Mouse (Mus musculus) liver, embryonic 15.5 days (tissue): ENCODE results near the gene Fgr. TPM values are rescaled to one million over a fixed set of nuclear protein-coding genes. Genes with fewer than 3 reads are reported as not detected.
A peak's percentile ranks its signal among the peaks of the same experiment; 100 is the strongest.

Source experiments
- ATAC-seq: fragments of 200-750 bp; cut with Nextera tagmentation; 2 replicates; pipeline ENCODE4 v1.8.0; 2017; ENCODE audit warnings: moderate number of reproducible peaks, mild to moderate bottlenecking, moderate library complexity; ENCODE audit not compliant: insufficient read depth
- H3K27ac ChIP-seq: fragments of 300-500 bp; sonication (generic); replicated peaks from 2 replicates; pipeline ENCODE4 v1.5.1; 2015; ENCODE audit warnings: mild to moderate bottlenecking, inconsistent platforms
- H3K27me3 ChIP-seq: fragments of 300-500 bp; sonication (generic); 2 replicates; pipeline ENCODE4 v1.6.1; 2015; ENCODE audit warnings: mild to moderate bottlenecking, inconsistent platforms
- H3K36me3 ChIP-seq: fragments of 300-500 bp; sonication (generic); replicated peaks from 2 replicates; pipeline ENCODE4 v1.6.1; 2015; ENCODE audit warnings: moderate library complexity, mild to moderate bottlenecking, inconsistent platforms
- H3K4me1 ChIP-seq: fragments of 300-500 bp; sonication (generic); replicated peaks from 2 replicates; pipeline ENCODE4 v1.6.1; 2015; ENCODE audit warnings: inconsistent platforms
- H3K4me2 ChIP-seq: fragments of 300-500 bp; sonication (generic); 2 replicates; pipeline ENCODE4 v1.6.1; 2015; ENCODE audit warnings: moderate library complexity, mild to moderate bottlenecking, inconsistent platforms
- H3K4me3 ChIP-seq: fragments of 300-500 bp; sonication (generic); replicated peaks from 2 replicates; pipeline ENCODE4 v1.5.1; 2015; ENCODE audit warnings: mild to moderate bottlenecking, inconsistent platforms
- H3K9ac ChIP-seq: fragments of 300-500 bp; sonication (generic); 2 replicates; pipeline ENCODE4 v1.6.1; 2015; ENCODE audit warnings: moderate library complexity, mild to moderate bottlenecking, inconsistent platforms
- H3K9me3 ChIP-seq: fragments of 300-500 bp; sonication (generic); replicated peaks from 2 replicates; pipeline ENCODE4 v1.6.1; 2016; ENCODE audit warnings: inconsistent platforms
- WGBS: fragments of 180-500 bp; shearing (Covaris S2); methylation state at CpG from one replicate; pipeline ENCODE4 v1.1.7; 2015; ENCODE audit warnings: mixed read lengths; ENCODE audit not compliant: insufficient replicate concordance; 5-methylcytosine and 5-hydroxymethylcytosine counted together
- polyA plus RNA-seq: library from polyadenylated mRNA; unstranded; fragments of >200 nt; fragmentation: Nextera tagmentation; extraction: Ambion mirVana; gene quantifications from 2 replicates; pipeline ENCODE4 v1.2.1, GENCODE M21; 2015

Fgr gene
- polyA plus RNA-seq, 1 experiment from 2014 or later: 2.8 TPM

- no peak for ATAC-seq
- H3K9me3 ChIP-seq: no peaks in the 10 kb centered on the region
- H3K4me1 ChIP-seq: peaks cover 30% of the 10 kb centered on the region
- no peak overlapping the region for H3K4me2 ChIP-seq
- WGBS: 65% methylated on average over 6 of the region's 6 CpGs
- H3K27ac ChIP-seq: no peak overlapping the region
- H3K9ac ChIP-seq: no peak overlapping the region
- H3K27me3 ChIP-seq: no peaks in the 10 kb centered on the region
- no peak overlapping the region for H3K4me3 ChIP-seq
- H3K36me3 ChIP-seq: no peaks in the 10 kb centered on the region
These were observed 55.0 kb downstream of the Fgr start for GRCm38 (mm10) chr4:133028875-133029274.

GRCm38 (mm10) chr4:133032410-133033095 lies 58.7 kb downstream of the Fgr start:
- ATAC-seq: no peak
- H3K36me3 ChIP-seq: no peaks in the 10 kb centered on the region
- H3K4me3 ChIP-seq: no peak overlapping the region
- WGBS: 67% methylated on average over 8 of the region's 8 CpGs
- no peak overlapping the region for H3K4me2 ChIP-seq
- H3K27ac ChIP-seq: no peak overlapping the region
- H3K9ac ChIP-seq: no peak overlapping the region
- peaks cover 33% of the 10 kb centered on the region for H3K27me3 ChIP-seq
- no peaks in the 10 kb centered on the region for H3K9me3 ChIP-seq
- peaks cover 23% of the 10 kb centered on the region for H3K4me1 ChIP-seq

DNA sequence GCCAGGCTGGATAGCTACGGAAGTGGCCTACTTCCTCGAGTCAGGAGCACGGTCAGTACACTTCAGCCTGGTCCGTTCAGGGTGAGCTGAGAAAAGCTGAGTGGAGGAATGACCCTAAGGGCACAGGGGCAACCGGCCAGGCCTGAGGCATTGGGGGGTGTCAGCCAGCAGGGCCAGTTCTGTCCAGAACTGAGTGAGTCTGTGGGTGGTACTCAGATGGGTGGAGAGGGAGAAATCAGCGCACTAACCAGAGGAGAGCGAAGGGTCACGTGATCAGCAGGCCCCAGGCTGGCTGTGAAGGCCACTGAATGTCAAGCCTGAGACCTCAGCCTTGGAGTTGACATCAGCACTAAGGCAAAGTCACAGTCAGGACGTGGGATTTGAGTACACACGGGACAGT lies 60.6 kb downstream of the Fgr start:
- ATAC-seq: no peak
- no peak overlapping the region for H3K27ac ChIP-seq
- H3K4me3 ChIP-seq: no peak overlapping the region
- H3K9ac ChIP-seq: no peak overlapping the region
- H3K4me1 ChIP-seq: peaks cover 24% of the 10 kb centered on the region
- H3K4me2 ChIP-seq: no peak overlapping the region
- no peaks in the 10 kb centered on the region for H3K9me3 ChIP-seq
- H3K36me3 ChIP-seq: no peaks in the 10 kb centered on the region
- peaks cover 52% of the 10 kb centered on the region for H3K27me3 ChIP-seq
- 70% methylated on average over 10 of the region's 10 CpGs for WGBS

DNA sequence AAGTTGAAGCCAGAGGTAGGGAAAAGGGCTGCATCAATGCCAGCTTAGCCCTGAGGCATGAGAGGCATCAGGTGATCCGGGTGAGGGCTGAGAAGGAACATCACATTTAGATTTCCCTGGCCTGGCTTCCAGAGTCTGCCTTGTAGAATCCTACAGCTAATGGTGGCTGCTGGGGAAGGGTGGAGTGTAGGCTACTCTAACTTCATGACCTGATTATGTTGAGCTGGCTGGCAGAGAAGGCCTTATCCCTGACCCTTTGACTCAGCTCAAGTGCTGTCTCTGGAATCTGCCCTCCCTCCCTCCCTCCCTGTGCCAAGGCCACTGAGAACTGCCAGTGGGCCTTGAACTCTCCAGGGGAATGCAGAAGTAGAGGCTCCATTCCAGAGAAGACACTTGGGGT lies 61.6 kb downstream of the Fgr start:
- Histone ChIP-seq H3K36me3 (no peaks in the 10 kb centered on the region), H3K27ac (no peak overlapping the region), H3K27me3 (peaks cover 62% of the 10 kb centered on the region), H3K4me1 (peaks cover 25% of the 10 kb centered on the region), H3K9ac (no peak overlapping the region), H3K4me3 (no peak overlapping the region), H3K4me2 (no peak overlapping the region), H3K9me3 (no peaks in the 10 kb centered on the region)
- ATAC-seq: no peak
- WGBS: 67% methylated on average over 1 of the region's 1 CpGs

DNA sequence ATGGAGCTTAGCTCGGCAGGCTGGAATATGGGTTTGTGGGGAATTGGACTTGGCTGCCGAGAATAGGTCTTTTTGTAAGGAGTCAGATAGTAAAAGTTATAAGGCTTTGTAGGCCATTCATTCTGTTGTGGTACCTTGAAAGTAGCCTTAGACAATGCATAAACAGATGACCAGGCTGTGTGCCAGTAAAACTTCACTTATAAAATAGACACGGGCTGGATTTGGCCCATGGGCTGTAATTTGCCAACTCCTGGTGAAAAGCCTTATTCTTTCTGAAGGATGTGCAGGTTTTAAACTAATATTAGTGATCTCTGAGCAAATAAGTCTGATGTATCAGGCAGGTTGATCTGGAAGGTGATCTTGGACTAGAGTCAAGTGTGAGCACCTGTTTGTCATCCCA lies 62.1 kb downstream of the Fgr start:
- no peak overlapping the region for H3K27ac ChIP-seq
- no peaks in the 10 kb centered on the region for H3K9me3 ChIP-seq
- no peak overlapping the region for H3K4me2 ChIP-seq
- no peaks in the 10 kb centered on the region for H3K36me3 ChIP-seq
- peaks cover 67% of the 10 kb centered on the region for H3K27me3 ChIP-seq
- no peak overlapping the region for H3K4me3 ChIP-seq
- no peak for ATAC-seq
- WGBS: 64% methylated on average over 3 of the region's 3 CpGs
- peaks cover 27% of the 10 kb centered on the region for H3K4me1 ChIP-seq
- no peak overlapping the region for H3K9ac ChIP-seq

DNA sequence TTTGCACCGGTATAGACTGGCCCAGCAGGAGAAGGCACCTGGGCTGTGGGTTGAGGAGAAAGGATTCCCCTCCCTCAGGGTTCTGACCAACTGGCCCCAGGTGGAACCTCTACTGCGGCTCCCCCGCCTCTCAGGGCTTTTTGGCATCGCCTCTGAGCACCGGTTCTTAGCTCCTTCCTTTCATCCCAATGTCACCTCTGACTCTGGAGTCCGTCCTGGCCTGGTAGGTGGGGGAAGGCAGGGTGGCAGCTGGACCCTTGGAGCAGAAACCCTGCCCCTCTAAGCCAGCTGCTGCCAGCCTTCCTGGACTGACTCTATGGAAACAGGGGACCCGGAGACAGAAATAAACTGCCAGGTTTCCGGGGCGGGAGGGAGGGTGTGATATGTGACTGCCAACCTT lies 63.4 kb downstream of the Fgr start:
- no peak for ATAC-seq
- Histone ChIP-seq H3K9me3 (no peaks in the 10 kb centered on the region), H3K4me2 (no peak overlapping the region), H3K9ac (no peak overlapping the region), H3K27ac (no peak overlapping the region), H3K27me3 (peaks cover 80% of the 10 kb centered on the region), H3K4me1 (peaks cover 40% of the 10 kb centered on the region), H3K4me3 (no peak overlapping the region), H3K36me3 (no peaks in the 10 kb centered on the region)
- 60% methylated on average over 9 of the region's 9 CpGs for WGBS

- no peak overlapping the region for H3K9ac ChIP-seq
- no peaks in the 10 kb centered on the region for H3K36me3 ChIP-seq
- peaks cover 84% of the 10 kb centered on the region for H3K27me3 ChIP-seq
- ATAC-seq: no peak
- H3K27ac ChIP-seq: no peak overlapping the region
- no peaks in the 10 kb centered on the region for H3K9me3 ChIP-seq
- no peak overlapping the region for H3K4me2 ChIP-seq
- H3K4me1 ChIP-seq: peaks cover 45% of the 10 kb centered on the region
- H3K4me3 ChIP-seq: no peak overlapping the region
- 46% methylated on average over 6 of the region's 6 CpGs for WGBS
These were observed 63.9 kb downstream of the Fgr start for GRCm38 (mm10) chr4:133037798-133038197.

DNA sequence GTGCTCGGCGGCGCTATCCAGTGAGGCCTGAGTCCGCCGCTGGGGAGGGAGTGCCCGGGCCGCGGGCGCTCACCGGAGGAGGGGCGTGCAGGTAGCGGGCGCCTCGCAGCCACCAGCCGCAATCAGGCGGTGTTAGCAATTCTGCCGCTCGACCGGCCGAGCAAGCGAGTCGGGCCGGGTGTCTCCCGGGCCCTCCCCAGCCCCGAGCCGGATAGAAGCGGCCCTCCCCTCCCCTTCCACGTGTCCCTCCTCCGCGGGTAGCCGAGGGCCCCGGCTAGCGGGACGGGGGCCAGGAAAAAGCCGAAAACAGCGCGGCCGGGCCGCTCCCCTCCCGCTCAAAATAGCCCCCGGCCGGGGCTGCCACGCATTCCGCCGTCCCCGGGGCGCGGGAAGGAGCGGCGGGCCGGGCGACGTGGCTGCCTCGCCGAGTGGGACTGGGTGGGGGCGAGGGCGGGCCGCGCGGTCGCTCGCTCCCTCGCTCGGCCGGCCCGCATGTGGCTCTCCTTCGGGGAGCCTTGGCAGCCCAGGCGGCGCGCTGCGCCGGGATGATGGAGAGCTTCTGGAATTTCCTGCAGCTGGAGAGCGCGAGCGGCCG lies 64.7 kb downstream of the Fgr start:
- 2% methylated on average over 75 of the region's 76 CpGs for WGBS
- H3K27me3 ChIP-seq: peaks cover 91% of the 10 kb centered on the region
- peak; percentile 33; the same call in 1 of the 2 replicates for ATAC-seq

DNA sequence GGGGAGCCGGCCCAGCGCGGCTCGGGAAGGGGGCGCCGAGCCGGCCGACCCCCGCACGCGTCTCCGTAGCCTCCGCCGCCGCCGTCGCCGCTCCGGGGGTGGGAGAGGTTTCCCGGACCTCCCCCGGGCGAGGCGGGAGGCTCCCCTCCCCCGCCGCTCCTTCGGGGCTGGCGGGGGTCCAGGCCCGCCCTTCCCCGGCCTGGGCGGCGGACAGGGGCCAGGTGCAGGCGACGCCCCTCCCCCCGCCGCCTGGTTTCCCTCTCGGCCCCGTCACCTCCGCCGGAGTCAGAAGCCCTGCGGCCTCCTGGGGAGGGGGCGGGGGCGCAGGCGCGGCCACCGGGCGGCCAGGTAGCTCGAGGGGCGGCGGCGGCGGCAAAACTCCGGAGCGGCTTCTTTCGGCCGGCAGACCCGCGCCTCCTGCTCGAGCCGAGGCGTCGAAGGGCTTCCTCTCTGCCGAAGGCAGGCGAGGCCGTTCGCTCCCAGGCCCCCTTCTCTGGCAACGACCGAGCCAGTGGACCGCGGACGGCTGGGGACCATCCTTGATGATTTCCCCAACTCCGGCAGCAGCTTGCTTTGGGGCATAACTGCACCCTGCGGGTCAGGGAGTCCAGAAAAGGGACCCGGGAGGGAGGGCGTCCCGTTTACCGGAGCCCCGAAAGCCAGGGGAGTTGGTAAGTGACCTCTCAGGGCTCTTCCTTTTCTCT lies 65.4 kb downstream of the Fgr start:
- Histone ChIP-seq H3K27me3 (peaks cover 92% of the 10 kb centered on the region), H3K4me3 (peak overlapping the region; percentile 55), H3K36me3 (no peaks in the 10 kb centered on the region), H3K9me3 (no peaks in the 10 kb centered on the region), H3K4me1 (peaks cover 57% of the 10 kb centered on the region), H3K4me2 (peak overlapping the region; percentile 83), H3K27ac (no peak overlapping the region), H3K9ac (peak overlapping the region; percentile 35; the same call in 1 of the 2 replicates)
- 3% methylated on average over 64 of the region's 77 CpGs for WGBS
- no peak for ATAC-seq

More for the DNA sequence above, 64.7 kb downstream of the Fgr start:
- H3K4me2 ChIP-seq: peak overlapping the region; percentile 83
- H3K4me1 ChIP-seq: peaks cover 52% of the 10 kb centered on the region
- peak overlapping the region; percentile 35; the same call in 1 of the 2 replicates for H3K9ac ChIP-seq
- H3K27ac ChIP-seq: no peak overlapping the region
- H3K36me3 ChIP-seq: no peaks in the 10 kb centered on the region
- no peaks in the 10 kb centered on the region for H3K9me3 ChIP-seq
- peak overlapping the region; percentile 55 for H3K4me3 ChIP-seq

DNA sequence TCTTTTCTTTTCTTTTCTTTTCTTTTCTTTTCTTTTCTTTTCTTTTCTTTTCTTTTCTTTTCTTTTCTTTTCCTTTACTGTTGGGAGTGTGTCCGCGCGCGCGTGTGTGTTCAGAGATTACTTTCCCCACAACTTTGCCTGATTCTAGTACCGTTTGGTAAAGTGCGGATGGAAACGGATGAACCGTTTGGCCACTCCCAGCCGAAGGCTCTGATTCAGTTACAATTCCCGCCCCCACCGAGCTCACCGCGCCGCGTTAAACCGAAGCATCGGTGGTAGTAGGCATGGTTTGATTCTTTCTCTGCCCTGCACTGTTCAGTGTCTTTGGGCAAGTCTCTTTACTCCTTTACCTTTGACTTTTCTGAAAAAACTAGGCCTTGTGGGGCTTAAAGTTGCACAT lies 65.9 kb downstream of the Fgr start:
- Histone ChIP-seq H3K4me3 (0 out of 2 replicates have a peak overlapping the region, but pooled peaks have one; percentile 55), H3K36me3 (no peaks in the 10 kb centered on the region), H3K9me3 (no peaks in the 10 kb centered on the region), H3K4me1 (peaks cover 59% of the 10 kb centered on the region), H3K27ac (no peak overlapping the region), H3K4me2 (peak overlapping the region; percentile 83), H3K9ac (no peak overlapping the region), H3K27me3 (peaks cover 90% of the 10 kb centered on the region)
- 41% methylated on average over 18 of the region's 18 CpGs for WGBS
- ATAC-seq: no peak

GRCm38 (mm10) chr4:133040241-133040904 lies 66.5 kb downstream of the Fgr start:
- H3K27me3 ChIP-seq: peaks cover 85% of the 10 kb centered on the region
- H3K4me1 ChIP-seq: peaks cover 64% of the 10 kb centered on the region
- no peak overlapping the region for H3K27ac ChIP-seq
- no peak overlapping the region for H3K4me3 ChIP-seq
- no peaks in the 10 kb centered on the region for H3K9me3 ChIP-seq
- no peak overlapping the region for H3K9ac ChIP-seq
- 69% methylated on average over 14 of the region's 14 CpGs for WGBS
- H3K36me3 ChIP-seq: no peaks in the 10 kb centered on the region
- no peak overlapping the region for H3K4me2 ChIP-seq
- ATAC-seq: no peak
